Comparison of ENCODE assay signal across 8 mouse cellular contexts in the genomic region with DNA sequence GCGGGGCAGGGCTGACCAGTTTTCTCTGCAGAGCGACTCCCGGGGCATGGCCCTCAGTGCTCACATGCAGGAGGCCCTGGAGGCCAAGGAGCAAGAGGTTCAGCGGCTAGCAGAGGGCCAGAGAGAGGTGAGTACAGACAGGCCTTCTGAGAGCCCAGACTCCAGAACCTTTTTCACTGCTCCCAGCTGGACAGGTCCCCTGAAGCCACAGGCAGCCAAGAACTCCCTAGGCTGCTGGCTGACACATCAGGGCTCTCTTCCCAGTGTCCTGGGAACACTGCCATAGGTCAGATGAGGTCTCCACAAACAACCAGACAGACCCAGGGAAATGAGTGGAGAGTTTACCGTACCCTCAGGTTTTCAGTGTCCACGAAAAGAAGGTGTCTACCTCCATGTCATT. TPM values are rescaled to one million over a fixed set of nuclear protein-coding genes. Genes with fewer than 3 reads are reported as not detected.
A peak's percentile ranks its signal among the peaks of the same experiment; 100 is the strongest.
DNase-seq lines count a peak whose midpoint lies in the region; ATAC-seq lines count a peak whose summit lies in the region.

No protein-coding gene starts in this region.

- no peak for ATAC-seq in forebrain, embryonic 12.5 days (ENCODE audit: low FRiP score)
- no peak for ATAC-seq in stomach, embryonic 16.5 days (ENCODE audit: insufficient read depth, low FRiP score)

- no peaks in the 10 kb centered on the region for H3K27me3 ChIP-seq in forebrain, embryonic 10.5 days (ENCODE audit: poor library complexity, severe bottlenecking)
- peaks cover 5% of the 10 kb centered on the region; the same call in 1 of the 2 replicates for H3K27me3 ChIP-seq in forebrain, embryonic 12.5 days
- H3K27me3 ChIP-seq in stomach, embryonic 16.5 days (ENCODE audit: control insufficient read depth, insufficient read depth, low read length), result no peaks in the 10 kb centered on the region

- DNase-seq in forebrain, embryonic 10.5 days (ENCODE audit: extremely low spot score, low spot score), result no peak
- DNase-seq in 3T3-L1 (ENCODE audit: low read depth, low spot score), result peak; percentile 85
- DNase-seq in cerebellum, postnatal 36 days, result peak; percentile 42 to 46
- DNase-seq in kidney, postnatal 25 days, result peak; percentile 76 to 89
- DNase-seq in embryo, embryonic 10 days (ENCODE audit: low spot score), result no peak
- DNase-seq in spleen, postnatal 14 days (ENCODE audit: low spot score in 2 of 2), result no peak

- WGBS in forebrain, embryonic 10.5 days, result 63% methylated on average over 6 of the region's 6 CpGs
- 63% methylated on average over 6 of the region's 6 CpGs for WGBS in forebrain, embryonic 12.5 days
- WGBS in stomach, embryonic 16.5 days, result 52% methylated on average over 6 of the region's 6 CpGs

- H3K36me3 ChIP-seq in forebrain, embryonic 10.5 days (replicated peaks), result no peaks in the 10 kb centered on the region
- no peaks in the 10 kb centered on the region for H3K36me3 ChIP-seq in forebrain, embryonic 12.5 days (replicated peaks)
- H3K36me3 ChIP-seq in stomach, embryonic 16.5 days (ENCODE audit: control insufficient read depth, insufficient read depth, low read length), result no peaks in the 10 kb centered on the region

- H3K4me1 ChIP-seq in forebrain, embryonic 10.5 days, result peaks cover 17% of the 10 kb centered on the region
- no peaks in the 10 kb centered on the region for H3K4me1 ChIP-seq in forebrain, embryonic 12.5 days
- no peaks in the 10 kb centered on the region; the same call in 1 of the 2 replicates for H3K4me1 ChIP-seq in stomach, embryonic 16.5 days (ENCODE audit: control insufficient read depth, insufficient read depth, low read length)

- H3K27ac ChIP-seq in forebrain, embryonic 10.5 days, result 0 out of 2 replicates have a peak overlapping the region, but pooled peaks have one; percentile 2
- no peak overlapping the region for H3K27ac ChIP-seq in forebrain, embryonic 12.5 days
- H3K27ac ChIP-seq in stomach, embryonic 16.5 days (ENCODE audit: low read length), result peak overlapping the region; percentile 5; the same call in 1 of the 2 replicates

- no peaks in the 10 kb centered on the region for H3K9me3 ChIP-seq in forebrain, embryonic 10.5 days
- H3K9me3 ChIP-seq in forebrain, embryonic 12.5 days, result no peaks in the 10 kb centered on the region
- H3K9me3 ChIP-seq in stomach, embryonic 16.5 days (replicated peaks; ENCODE audit: control insufficient read depth, low read length), result no peaks in the 10 kb centered on the region

- H3K4me3 ChIP-seq in forebrain, embryonic 10.5 days, result no peak overlapping the region
- no peak overlapping the region for H3K4me3 ChIP-seq in forebrain, embryonic 12.5 days (replicated peaks)
- H3K4me3 ChIP-seq in stomach, embryonic 16.5 days (replicated peaks; ENCODE audit: low read length), result no peak overlapping the region

- H3K4me2 ChIP-seq in forebrain, embryonic 12.5 days, result no peak overlapping the region
- no peak overlapping the region for H3K4me2 ChIP-seq in stomach, embryonic 16.5 days (ENCODE audit: low read depth, low read length)

- H3K9ac ChIP-seq in forebrain, embryonic 12.5 days, result no peak overlapping the region
- H3K9ac ChIP-seq in stomach, embryonic 16.5 days (ENCODE audit: low read length), result no peak overlapping the region

RNA-seq across cellular contexts. Expression of a gene that starts 22.3 kb away (rescaled TPM):
- 0.20 and 0.25 TPM in 2 replicates for polyA plus RNA-seq in forebrain, embryonic 10.5 days (2016; fragmentation: Nextera tagmentation; extraction: Ambion mirVana)
- polyA plus RNA-seq in forebrain, embryonic 12.5 days (2016; fragmentation: Nextera tagmentation; extraction: Ambion mirVana), result 0.09 TPM in 1 of 2 replicates, not detected in the other
- polyA plus RNA-seq in stomach, embryonic 16.5 days (2015; fragmentation: Nextera tagmentation; extraction: Ambion mirVana), result 4.0 and 4.1 TPM in 2 replicates

RNA-seq across cellular contexts. Expression of a gene that starts 45.5 kb away (rescaled TPM):
- polyA plus RNA-seq in forebrain, embryonic 10.5 days (2016; fragmentation: Nextera tagmentation; extraction: Ambion mirVana), result 14.0 and 16.8 TPM in 2 replicates
- 29.6 and 34.0 TPM in 2 replicates for polyA plus RNA-seq in forebrain, embryonic 12.5 days (2016; fragmentation: Nextera tagmentation; extraction: Ambion mirVana)
- 144 and 167 TPM in 2 replicates for polyA plus RNA-seq in stomach, embryonic 16.5 days (2015; fragmentation: Nextera tagmentation; extraction: Ambion mirVana)

Comparison
In these comparisons a context has a peak if more than half of its experiments do, and no peak if none do; other contexts are left out.
1. DNase-seq: peak in 3T3-L1 (single experiment), cerebellum, postnatal 36 days (2 of 2) and kidney, postnatal 25 days (2 of 2); none in forebrain, embryonic 10.5 days (single experiment), embryo, embryonic 10 days (single experiment) and spleen, postnatal 14 days (0 of 2).